Mouse (Mus musculus) right cerebral cortex, postnatal 36 days (tissue): ENCODE data around the gene Oas1g.
"Not testable (repeated sequence)": the region's sequence is repeated elsewhere in the genome, so short reads cannot be mapped to it uniquely, and the experiment has no call there.

Experiments
- DNase-seq, 2 experiments: peaks; one replicate each; pipeline ENCODE4 v3.0.0; 2022; ENCODE audit warnings: low spot score in 2 of 2, mixed read lengths in 1 of 2

The Oas1g gene

DNA sequence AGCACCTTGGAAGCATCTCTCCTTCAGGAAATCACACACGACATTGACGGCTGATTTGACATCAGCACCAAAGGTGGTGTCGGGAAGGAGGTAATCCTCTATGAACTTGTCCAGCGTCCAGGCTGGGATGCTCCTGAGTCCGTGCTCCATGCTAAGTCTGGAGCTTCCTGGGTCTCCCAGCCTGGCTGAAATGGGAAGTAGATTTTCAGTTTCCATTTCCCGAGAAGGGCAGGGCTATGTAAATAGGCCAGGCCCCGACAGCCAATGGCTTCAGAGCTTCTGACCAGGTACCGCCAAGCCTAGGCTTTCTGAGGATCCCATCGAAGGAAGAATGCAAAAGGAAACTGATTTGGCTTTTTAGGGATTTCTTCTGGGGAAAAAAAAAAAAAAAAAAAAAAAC, at the start of gene Oas1g:
Oas1g (minus strand) TSS at position 201 of the 400 bp plus-strand sequence.
- DNase-seq = not testable (repeated sequence)

DNA sequence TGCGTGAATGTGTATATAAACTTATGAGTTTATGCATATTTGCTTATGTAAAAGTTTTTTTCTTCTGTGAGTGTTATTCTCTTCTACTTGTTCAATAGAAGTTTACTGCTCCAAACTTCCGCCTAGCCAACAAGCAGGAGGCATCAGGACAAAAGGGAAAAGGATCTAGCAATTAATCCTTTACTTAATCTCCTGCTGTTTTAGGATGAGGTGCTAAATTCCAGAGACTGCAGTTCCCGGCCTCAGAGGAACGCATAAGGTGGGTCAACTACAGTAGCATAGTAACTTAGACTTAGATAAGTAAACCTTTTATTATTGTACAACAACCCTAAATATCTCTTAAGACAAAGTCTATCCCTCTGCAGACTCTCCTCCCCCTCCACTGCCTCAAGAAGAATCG, 46.6 kb upstream of the Oas1g start:
- no peak for DNase-seq

DNA sequence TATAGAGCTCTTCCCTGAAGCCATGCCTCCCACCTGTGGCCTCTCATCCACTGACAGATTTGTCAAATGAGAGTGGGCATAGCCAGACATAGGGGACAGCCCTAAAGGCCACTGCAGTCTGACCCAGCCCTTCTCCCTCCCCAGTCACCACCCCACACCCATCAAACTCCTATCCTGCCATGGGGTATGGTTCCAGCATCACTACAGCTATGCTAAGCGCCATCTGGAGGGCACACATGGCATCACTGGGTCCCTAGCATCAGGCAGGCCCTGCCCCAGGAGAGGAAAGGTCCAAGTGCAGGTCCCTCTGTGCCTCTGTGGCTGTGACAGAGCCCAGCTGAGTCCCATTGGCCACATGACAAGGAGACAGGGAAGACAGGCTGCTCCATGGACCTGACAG, 39.6 kb upstream of the Oas1g start:
- no peak for DNase-seq

GRCm38 (mm10) chr5:120926311-120926710, 38.9 kb upstream of the Oas1g start:
- not testable (repeated sequence) for DNase-seq

DNA sequence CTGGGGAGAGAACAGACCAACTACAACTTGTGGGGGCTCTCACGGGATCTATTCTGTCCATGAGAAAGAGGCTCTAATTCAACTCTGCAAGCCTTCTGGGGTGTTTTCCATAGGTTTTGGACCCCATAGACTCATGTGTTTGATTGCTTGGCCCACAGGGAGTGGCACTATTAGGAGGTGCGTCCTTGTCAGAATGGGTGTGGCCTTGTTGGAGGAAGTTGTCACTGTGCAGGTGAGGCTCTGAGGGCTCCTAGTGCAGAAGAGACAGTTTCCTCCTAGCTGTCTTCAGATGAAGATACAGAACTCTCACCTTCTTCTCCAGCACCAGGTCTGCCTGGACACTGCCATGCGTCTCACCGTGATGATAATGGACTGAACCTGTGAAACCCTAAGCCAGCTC, 37.1 kb upstream of the Oas1g start:
- DNase-seq = not testable (repeated sequence)

DNA sequence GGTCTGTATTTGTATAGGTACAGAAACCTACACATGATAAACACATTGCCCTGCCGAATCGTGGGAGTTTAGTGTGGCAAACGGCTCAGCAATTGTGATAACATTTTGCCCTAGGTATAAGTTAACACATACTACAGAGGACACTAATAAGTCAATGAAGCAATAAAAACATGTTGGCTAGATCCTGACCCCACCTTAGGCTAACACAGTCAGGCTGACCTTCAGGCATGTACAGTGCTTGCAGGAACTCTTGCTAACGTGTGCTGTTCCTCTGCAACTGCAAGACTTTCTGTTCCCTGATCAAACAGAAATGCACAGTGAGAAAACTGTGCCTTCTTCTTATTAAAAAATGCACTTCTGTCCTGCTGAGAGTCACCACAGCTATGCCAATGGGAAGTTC, 36.6 kb upstream of the Oas1g start:
- no peak for DNase-seq

- DNase-seq = no peak
Observed at GRCm38 (mm10) chr5:120920296-120920695, 32.9 kb upstream of the Oas1g start.

DNA sequence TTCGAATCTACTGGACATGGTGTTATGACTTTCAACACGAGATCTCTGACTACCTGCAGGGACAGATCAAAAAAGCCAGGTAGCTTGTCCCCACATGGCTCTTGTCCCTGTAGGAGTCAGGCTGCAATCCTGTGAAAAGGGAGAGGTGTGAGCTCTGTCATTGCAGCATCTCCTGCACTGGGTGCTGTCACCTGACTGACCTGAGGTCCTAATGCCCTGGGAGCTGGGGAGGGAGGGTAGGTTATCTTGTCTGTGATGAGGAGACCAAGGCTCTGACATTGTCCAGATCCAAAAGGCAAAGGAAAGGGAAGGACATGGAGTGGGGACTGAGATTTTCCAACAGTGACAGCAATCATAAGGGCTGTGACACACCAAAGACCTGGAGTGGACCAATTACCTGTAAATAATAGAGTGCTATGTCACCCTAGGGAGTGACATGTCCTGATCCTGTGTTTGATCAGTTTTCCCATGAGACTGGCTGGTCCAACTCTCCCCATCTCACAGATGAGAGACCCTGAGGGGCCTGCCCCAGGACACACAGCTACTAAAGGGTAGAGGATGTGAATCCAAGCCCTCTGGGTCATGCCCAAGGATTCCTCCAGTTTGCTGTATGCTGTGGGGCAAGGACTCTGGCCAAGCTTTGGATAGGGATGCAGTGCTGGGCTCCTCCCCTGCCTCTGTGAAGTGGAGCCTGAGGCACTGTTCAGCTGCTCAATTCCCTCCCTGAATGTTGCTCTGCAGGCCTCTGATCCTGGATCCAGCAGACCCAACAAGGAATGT, 31.9 kb upstream of the Oas1g start:
- not testable (repeated sequence) for DNase-seq

GRCm38 (mm10) chr5:120914204-120914603, 26.8 kb upstream of the Oas1g start, which contains the start of gene Oas1d:
Gene Oas1d, plus strand, starts transcription at chr5:120914536.
- DNase-seq = not testable (repeated sequence)

DNA sequence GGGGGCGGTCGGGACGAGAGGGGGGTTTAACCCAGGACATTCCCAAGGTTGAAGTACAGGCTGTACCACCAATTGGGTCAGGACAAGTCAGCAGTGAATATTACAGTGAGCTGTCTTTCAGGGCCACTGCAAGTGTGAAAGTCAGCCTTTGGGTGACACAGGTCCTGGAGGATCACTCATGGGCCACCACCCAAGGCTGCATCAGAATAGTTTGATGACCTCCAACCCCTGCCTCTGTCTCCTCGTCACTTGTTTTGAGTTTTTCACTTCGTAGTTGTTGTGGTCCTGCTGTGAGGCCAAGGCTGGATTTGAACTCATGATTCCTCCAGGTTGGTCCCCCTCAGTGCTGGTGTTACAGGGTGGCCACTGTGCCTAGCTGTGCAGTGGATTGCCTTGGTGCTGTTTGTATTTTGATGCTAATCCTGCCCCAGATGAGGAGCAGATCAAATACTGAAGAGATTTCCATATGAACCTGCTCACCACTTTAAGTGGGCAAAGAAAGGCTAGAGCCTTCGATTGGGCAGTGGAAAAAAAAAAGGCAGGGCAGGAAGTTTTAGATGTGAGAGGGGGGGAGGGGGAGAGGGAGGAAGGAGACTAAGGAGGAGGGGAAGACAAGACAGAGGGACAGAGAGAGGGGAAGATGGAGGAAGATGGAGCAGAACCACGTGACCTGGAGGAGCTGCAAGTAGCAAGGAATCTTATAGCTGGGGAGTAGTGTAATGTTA, 20.9 kb upstream of the Oas1g start:
- DNase-seq = no peak

GRCm38 (mm10) chr5:120906791-120907733, 19.6 kb upstream of the Oas1g start, which contains the start of gene Oas1a:
Gene Oas1a, minus strand, starts transcription at chr5:120907521.
- DNase-seq = not testable (repeated sequence)

DNA sequence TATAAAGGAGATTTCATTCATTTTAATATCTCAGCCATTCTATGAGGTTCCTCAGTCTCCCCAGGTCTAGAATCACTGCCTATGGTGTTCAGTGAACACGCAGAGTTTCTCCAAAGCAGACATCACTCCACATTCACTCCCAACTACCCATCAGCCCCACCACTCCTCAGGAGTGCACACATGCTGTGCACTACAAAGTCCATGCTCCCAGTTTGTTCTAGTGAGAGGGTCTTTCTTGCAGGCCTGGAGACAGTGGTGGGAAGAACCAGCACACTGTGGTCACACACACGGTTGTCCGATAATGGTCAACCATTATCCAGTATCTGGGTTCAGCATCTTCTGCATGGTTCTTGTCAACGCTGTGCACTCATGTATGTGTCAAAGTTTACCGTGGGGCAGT, 14.6 kb upstream of the Oas1g start:
- no peak for DNase-seq

DNA sequence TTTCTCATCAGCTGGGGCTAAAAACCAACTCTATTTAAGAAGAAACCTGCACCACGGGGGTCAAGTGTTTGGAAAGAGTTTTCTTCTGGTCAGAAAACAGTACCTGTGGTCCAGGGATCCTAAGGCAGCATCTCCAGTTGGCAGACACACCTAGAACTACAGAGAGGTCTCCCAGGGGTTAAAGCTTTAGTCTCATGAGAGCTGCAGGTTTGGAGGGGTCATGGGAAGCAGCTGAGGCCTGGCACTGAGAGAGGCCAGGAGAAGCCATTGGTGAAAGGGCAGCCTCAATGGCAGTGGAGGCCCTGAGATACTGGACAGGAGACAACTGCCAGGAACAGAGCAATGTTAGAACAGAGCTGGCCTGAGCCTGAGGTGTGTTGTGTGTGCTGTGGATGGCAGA, 13.3 kb upstream of the Oas1g start:
- no peak for DNase-seq

DNA sequence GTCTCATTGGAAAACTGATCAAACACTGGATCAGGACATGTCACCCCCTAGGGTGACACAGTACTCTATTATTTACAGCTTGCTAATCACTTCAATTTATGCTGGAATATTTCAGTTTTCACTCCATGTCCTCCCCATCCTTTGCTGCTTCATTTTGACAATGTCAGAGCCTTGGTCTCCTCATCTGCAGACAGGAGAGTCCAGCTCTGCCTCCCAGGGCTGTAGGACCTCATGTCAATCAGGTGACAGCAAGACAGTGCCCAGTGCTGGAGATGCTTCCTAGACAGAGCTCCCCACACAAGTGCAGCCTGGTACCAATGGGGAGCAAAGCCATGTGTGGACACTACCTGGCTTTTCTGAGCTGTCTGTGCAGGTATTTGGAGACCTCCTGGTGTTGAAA, 11.3 kb upstream of the Oas1g start:
- DNase-seq = no peak

GRCm38 (mm10) chr5:120898307-120898706, 10.9 kb upstream of the Oas1g start:
- DNase-seq = no peak

- no peak for DNase-seq
Observed at GRCm38 (mm10) chr5:120895231-120895900, 8.0 kb upstream of the Oas1g start.

- DNase-seq = not testable (repeated sequence)
Observed at GRCm38 (mm10) chr5:120894692-120895091, 7.3 kb upstream of the Oas1g start.

DNA sequence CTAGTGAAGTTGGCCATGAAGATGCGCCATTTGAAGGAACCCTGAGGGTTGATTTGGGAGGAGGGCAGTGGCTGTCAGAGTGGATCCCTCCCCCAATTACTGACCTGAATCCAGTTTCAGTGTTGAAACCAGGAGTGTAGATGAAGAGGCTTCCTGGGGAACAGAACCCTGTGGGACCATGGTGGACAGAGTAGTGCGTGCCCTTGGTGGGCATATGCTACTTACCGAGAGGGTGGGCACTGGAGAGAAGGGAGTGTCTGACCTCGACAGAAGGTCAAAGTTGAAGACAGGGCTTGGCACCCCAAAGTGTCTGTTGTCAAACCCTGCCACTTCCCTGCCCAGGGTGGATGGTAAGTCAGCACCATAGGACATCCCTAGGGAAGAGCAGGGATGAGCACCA, 6.5 kb upstream of the Oas1g start:
- not testable (repeated sequence) for DNase-seq

DNA sequence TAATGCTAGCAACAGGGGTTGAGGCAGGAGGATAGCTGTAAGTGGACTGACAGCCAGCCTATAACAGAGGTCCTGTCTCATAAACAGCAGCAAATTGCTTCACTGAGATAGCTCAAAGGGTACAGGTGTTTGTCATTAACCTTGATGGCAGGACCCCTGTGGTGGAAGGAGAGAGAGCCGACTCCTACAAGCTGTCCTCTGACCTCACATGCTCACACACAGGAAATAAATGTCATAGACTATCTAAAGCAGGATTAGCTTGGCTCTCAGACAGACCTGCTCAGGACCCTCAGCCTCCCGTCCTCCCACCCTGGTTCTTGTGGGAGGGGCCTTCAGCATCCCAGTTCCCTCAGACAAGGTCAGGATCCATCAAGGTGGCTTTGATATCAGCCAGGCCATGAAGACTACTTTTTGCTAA, 4.8 kb upstream of the Oas1g start:
- no peak for DNase-seq

- not testable (repeated sequence) for DNase-seq
Observed at GRCm38 (mm10) chr5:120891566-120892242, 4.3 kb upstream of the Oas1g start.

DNA sequence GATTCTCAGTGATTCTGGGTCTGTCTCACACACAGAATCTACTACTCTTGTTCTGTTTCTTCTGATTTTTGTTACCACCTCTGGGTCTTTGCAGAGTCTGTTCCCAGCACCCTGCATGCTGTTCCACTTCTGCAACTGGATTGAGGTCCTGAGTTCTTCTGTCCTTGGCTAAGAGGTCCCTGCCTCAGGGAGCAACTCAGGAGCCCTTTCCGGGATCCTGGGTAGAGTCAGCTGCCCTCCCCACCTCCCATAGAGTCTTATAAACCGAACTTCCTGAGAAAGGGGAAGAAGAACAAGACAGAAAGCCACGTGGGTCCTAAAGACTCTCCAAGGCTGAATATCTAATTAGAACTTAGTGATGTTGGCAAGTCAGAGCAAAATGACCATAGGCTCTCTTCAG, 3.6 kb upstream of the Oas1g start:
- DNase-seq = no peak
